Mouse (Mus musculus) hindbrain, embryonic 10.5 days (tissue): ENCODE measurements at regions not wholly inside any gene's neighbourhood (a gene's known extent, or its start where the extent isn't known, plus 50 kb on each side); places are given as distances from the start of the nearest gene placed in this dataset.

Experiments
- DNase-seq: peaks from one replicate; pipeline ENCODE4 v3.0.0-alpha.2; 2017; ENCODE audit warnings: low spot score
- H3K27ac ChIP-seq: fragments of 300-500 bp; sonication (generic); 2 replicates; pipeline ENCODE4 v1.5.1; 2016; ENCODE audit warnings: mild to moderate bottlenecking, moderate library complexity
- H3K27me3 ChIP-seq: fragments of 300-500 bp; sonication (generic); 2 replicates; pipeline ENCODE4 v1.6.1; 2016; ENCODE audit warnings: mild to moderate bottlenecking; ENCODE audit not compliant: poor library complexity, insufficient read depth, severe bottlenecking
- H3K36me3 ChIP-seq: fragments of 300-500 bp; sonication (generic); 2 replicates; pipeline ENCODE4 v1.6.1; 2016; ENCODE audit warnings: mild to moderate bottlenecking, moderate library complexity
- H3K4me1 ChIP-seq: fragments of 300-500 bp; sonication (generic); replicated peaks from 2 replicates; pipeline ENCODE4 v1.6.1; 2016; ENCODE audit warnings: mild to moderate bottlenecking
- H3K4me3 ChIP-seq: fragments of 300-500 bp; sonication (generic); 2 replicates; pipeline ENCODE4 v1.5.1; 2016; ENCODE audit warnings: mild to moderate bottlenecking, moderate library complexity
- H3K9me3 ChIP-seq: fragments of 300-500 bp; sonication (generic); 2 replicates; pipeline ENCODE4 v1.6.1; 2016; ENCODE audit warnings: mild to moderate bottlenecking, moderate library complexity
- WGBS: fragments of 180-500 bp; shearing (Covaris S2); methylation state at CpG from one replicate; pipeline ENCODE4 v1.1.7; 2016; 5-methylcytosine and 5-hydroxymethylcytosine counted together

DNA sequence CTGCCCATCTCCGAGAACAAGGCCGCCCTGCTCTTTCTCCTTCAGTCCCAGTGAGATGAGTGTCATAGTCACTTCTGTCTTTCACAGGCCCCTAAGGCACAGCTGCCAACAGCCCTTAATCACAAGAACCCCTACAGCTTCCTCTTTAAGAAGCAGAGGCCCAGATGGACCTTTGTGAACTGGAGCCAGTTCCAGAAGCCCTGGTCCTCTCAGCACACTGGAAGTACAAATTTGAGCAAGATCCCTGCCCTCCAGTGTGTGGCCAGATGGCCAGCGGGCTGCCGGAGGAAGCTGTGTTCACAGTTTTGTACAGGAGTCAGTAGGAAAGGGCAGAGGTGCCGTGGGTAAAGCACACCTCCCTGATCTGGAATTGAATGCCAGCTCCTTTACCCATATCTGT is 389.6 kb downstream of the Rps24 start:
- H3K4me3 ChIP-seq, result no peak overlapping the region
- peaks cover 22% of the 10 kb centered on the region for H3K4me1 ChIP-seq
- no peak for DNase-seq
- no peaks in the 10 kb centered on the region for H3K36me3 ChIP-seq
- H3K9me3 ChIP-seq, result no peaks in the 10 kb centered on the region
- peak overlapping the region; percentile 67 for H3K27ac ChIP-seq
- H3K27me3 ChIP-seq, result peaks cover 3% of the 10 kb centered on the region; the same call in 1 of the 2 replicates
- 80% methylated on average over 5 of the region's 5 CpGs for WGBS

DNA sequence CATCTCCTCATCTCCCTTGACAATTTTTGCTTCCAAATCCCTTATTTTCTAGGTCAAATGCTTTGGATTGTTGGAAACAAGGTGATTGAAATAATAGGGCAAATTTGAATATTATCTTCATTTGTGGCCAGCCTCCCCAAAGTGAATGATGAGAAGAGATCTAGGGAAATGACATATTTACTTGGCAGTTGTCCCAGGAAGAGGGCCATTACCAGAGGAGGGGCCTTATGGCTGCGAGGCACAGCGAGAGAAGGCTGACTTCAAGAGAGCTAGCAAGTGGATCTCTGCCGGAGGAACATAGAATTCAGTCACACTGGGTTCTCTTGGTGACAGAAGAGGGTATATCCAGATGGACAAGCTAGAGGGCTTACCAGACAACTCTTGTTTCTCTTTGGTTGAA is 390.9 kb downstream of the Rps24 start:
- Histone ChIP-seq H3K36me3 (no peaks in the 10 kb centered on the region), H3K4me3 (no peak overlapping the region), H3K27ac (no peak overlapping the region), H3K4me1 (peaks cover 20% of the 10 kb centered on the region), H3K27me3 (peaks cover 3% of the 10 kb centered on the region; the same call in 1 of the 2 replicates), H3K9me3 (no peaks in the 10 kb centered on the region)
- WGBS, result 89% methylated on average over 3 of the region's 3 CpGs
- DNase-seq, result no peak

DNA sequence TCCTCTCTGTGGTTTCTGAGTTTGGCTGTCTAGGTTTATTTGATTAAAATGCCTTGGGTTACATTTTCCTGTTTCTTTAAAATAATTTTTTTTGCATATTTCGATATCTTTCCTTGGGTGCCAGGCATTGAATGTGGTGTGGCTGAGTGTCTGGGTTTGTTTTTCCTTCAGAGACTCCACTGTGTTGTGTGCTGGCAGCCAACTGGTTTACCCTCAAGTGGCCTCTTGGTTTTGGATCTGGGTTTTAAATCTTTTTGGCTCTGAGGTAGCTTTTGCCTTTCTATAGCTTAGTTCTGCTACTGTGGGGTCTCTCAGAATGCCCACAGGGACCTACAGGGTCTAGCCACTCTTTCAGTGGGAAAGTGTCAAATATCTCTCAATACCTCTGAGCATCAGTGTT is 399.2 kb downstream of the Rps24 start:
- Histone ChIP-seq H3K9me3 (0 out of 2 replicates have a peak, but pooled peaks cover 3% of the 10 kb centered on the region), H3K27ac (no peak overlapping the region), H3K4me3 (no peak overlapping the region), H3K36me3 (no peaks in the 10 kb centered on the region), H3K27me3 (no peaks in the 10 kb centered on the region), H3K4me1 (0 out of 2 replicates have a peak, but pooled peaks cover 5% of the 10 kb centered on the region)
- WGBS, result 80% methylated on average over 1 of the region's 1 CpGs
- no peak for DNase-seq

DNA sequence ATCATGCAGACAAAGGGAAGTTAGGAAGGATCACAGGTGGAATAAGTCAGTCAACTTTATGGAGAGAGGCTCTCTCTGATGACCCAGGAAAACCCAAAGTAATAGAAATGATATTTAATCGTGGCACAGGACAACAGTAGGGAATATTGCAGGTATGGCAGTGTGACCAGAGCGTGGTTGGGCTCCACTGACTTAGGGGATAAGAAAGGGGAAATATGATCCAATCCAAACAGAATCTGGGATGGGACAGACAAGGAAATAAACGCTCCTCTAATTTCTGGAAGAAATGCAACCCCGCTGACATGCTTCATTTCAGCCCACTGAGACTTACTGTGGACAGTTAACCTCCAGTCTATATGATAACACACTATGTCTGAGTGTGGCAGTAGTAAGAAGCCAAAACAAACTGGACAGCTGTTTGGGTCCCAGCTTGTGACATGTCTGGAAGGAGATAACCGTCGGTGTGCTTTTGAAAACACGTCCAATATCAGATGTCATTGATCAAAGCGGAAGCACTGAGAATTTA is 400.0 kb downstream of the Rps24 start:
- no peak for DNase-seq
- H3K4me3 ChIP-seq, result no peak overlapping the region
- 0 out of 2 replicates have a peak, but pooled peaks cover 3% of the 10 kb centered on the region for H3K9me3 ChIP-seq
- WGBS, result 76% methylated on average over 8 of the region's 8 CpGs
- 0 out of 2 replicates have a peak, but pooled peaks cover 5% of the 10 kb centered on the region for H3K4me1 ChIP-seq
- no peaks in the 10 kb centered on the region for H3K27me3 ChIP-seq
- H3K27ac ChIP-seq, result no peak overlapping the region
- no peaks in the 10 kb centered on the region for H3K36me3 ChIP-seq

DNA sequence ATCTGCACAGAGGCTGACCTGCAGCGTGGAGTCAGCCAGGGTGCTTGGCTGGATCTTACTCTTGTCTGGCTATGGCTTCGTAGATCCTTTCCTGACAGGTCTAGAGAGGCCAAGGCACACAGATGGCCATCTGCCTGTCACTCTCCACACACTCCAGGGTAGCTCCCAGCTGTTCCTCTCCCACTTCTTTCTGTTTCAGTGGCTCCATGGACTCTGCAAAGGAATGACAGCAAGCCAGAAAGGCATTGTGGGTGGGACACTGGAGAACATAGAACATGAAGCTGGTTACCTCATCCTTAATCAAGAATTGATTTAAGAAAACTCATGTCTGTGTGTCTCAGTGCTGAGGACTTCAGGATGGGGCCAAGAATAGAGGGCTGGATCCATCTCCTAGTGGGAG is 403.9 kb downstream of the Rps24 start:
- 88% methylated on average over 2 of the region's 2 CpGs for WGBS

DNA sequence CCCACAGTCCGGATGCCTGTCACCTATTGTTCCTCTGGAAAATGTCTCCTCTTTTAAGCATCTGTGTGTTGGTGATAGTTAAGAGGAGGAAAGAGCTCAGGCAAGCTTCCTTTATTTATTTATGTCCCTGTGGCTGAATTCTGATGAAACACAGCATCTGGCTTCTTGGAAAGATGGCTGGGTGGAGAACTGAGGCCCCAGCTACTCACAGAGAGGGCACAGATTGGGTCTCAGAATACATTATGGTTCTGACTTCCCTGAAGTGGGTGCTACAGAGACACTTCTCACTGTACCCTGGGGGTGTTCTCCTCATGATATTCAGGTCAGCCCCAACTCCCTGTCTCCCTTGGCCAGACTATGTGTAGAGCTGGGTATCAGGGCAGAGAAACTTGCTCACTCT is 408.3 kb downstream of the Rps24 start:
- Histone ChIP-seq H3K36me3 (no peaks in the 10 kb centered on the region), H3K27me3 (no peaks in the 10 kb centered on the region), H3K4me3 (no peak overlapping the region), H3K27ac (no peak overlapping the region), H3K9me3 (no peaks in the 10 kb centered on the region), H3K4me1 (0 out of 2 replicates have a peak, but pooled peaks cover 5% of the 10 kb centered on the region)
- 72% methylated on average over 1 of the region's 1 CpGs for WGBS
- no peak for DNase-seq

More for the DNA sequence above, 403.9 kb downstream of the Rps24 start:
- H3K4me3 ChIP-seq, result no peak overlapping the region
- H3K36me3 ChIP-seq, result no peaks in the 10 kb centered on the region
- H3K9me3 ChIP-seq, result no peaks in the 10 kb centered on the region
- no peak for DNase-seq
- no peaks in the 10 kb centered on the region for H3K27me3 ChIP-seq
- H3K4me1 ChIP-seq, result 0 out of 2 replicates have a peak, but pooled peaks cover 5% of the 10 kb centered on the region
- H3K27ac ChIP-seq, result no peak overlapping the region

DNA sequence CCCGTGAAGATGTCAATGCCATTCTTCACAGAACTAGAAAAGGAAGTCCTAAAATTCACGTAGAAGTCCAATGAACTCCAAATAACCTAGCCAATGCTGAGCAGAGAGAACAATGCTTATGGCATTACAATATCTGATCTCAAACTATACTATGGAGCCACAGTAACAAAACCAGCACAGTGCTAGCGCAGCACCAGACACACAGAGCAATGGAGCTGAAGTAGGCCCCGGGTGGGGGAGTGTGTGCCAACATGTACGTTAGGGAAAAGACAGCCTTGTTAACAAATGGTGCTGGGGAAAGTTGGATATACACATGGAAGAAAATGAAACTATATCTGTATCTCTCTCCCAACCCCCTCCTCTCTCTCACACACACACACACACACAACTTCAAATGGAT is 409.8 kb downstream of the Rps24 start:
- Histone ChIP-seq H3K36me3 (no peaks in the 10 kb centered on the region), H3K27me3 (no peaks in the 10 kb centered on the region), H3K4me3 (no peak overlapping the region), H3K9me3 (no peaks in the 10 kb centered on the region), H3K4me1 (peaks cover 9% of the 10 kb centered on the region), H3K27ac (no peak overlapping the region)
- no peak for DNase-seq
- 91% methylated on average over 5 of the region's 5 CpGs for WGBS

DNA sequence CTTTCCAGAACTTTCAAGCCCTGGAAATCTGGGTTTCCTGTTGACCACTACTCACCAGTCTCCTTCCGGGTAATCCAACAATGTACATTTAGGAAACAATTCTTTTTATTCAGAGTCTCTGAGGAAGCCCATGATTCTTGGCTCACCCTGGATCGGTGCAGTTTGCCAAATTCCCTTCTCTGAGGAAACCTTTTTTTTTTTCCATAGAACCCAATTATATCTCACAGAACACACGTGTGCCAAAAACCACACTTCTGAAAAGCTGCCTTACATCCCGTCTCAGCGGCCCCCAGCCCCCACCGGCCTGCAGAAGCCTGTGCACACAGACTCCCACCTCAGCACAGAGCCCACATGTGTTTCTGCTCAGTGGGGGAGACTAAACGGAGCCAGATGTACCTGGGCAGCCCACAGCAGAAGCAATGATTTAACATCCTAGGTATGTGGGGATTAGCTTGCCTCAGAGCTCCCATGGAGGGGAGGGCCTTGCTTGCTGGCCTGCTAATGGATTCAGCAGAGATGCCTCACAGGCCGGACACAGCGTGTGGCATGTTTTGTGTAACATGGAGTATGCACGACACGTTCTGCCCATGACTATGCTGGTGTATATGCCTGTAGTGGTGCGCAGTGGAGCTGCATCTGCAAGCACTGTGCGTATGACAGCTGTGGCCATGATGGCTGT is 413.7 kb downstream of the Rps24 start:
- WGBS, result 70% methylated on average over 13 of the region's 13 CpGs
- H3K4me3 ChIP-seq, result no peak overlapping the region
- peak; percentile 55 for DNase-seq
- H3K27ac ChIP-seq, result peak overlapping the region; percentile 70
- H3K27me3 ChIP-seq, result no peaks in the 10 kb centered on the region
- H3K9me3 ChIP-seq, result no peaks in the 10 kb centered on the region
- H3K36me3 ChIP-seq, result no peaks in the 10 kb centered on the region
- H3K4me1 ChIP-seq, result peaks cover 25% of the 10 kb centered on the region

DNA sequence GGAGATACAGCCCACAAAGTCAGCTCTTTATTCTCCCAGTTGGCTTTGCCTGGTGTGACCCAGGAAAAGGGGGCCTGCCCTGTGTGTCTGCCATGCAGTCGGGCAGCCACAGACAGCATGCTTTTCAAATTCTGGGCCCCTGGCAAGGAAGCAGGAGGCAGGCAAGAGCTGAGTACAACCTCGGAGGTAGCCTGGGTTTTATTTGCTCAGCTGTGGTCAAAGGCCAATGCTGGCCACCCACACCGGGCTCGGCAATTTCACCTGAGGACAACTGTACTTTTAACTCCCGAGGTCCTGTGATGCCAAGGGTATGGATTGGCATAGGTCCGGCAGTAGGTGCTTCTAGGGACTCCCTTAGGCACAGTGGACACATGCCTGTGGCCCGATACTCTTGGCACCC is 414.8 kb downstream of the Rps24 start:
- DNase-seq, result no peak
- Histone ChIP-seq H3K36me3 (no peaks in the 10 kb centered on the region), H3K27ac (0 out of 2 replicates have a peak overlapping the region, but pooled peaks have one; percentile 50)

DNA sequence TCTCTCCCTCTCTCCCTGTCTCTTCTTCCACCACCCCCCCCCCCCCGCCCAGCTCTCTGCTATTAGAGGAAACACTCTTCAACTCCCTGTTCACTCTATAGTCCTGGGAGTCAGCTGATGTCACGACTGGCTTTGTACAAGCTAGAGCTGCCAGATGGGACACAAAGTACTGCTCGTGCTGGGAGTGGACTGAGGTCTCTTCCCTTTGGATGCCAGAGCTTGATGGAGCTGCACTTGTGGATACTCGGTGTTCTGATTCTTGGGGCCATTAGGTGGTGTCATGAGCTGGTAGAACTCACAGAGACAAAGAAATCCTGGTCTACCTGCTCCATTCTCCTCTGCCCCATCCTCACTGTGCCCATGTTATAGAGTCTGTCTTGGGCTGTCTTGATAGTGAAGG is 415.9 kb downstream of the Rps24 start:
- peak overlapping the region; percentile 68; the same call in 1 of the 2 replicates for H3K27ac ChIP-seq
- 0 out of 2 replicates have a peak, but pooled peaks cover 8% of the 10 kb centered on the region for H3K27me3 ChIP-seq
- no peak overlapping the region for H3K4me3 ChIP-seq
- H3K4me1 ChIP-seq, result peaks cover 27% of the 10 kb centered on the region
- no peaks in the 10 kb centered on the region for H3K9me3 ChIP-seq
- no peaks in the 10 kb centered on the region for H3K36me3 ChIP-seq
- DNase-seq, result peak; percentile 23
- 32% methylated on average over 4 of the region's 4 CpGs for WGBS

More for the DNA sequence above, 414.8 kb downstream of the Rps24 start:
- H3K4me3 ChIP-seq, result no peak overlapping the region
- H3K27me3 ChIP-seq, result no peaks in the 10 kb centered on the region
- no peaks in the 10 kb centered on the region for H3K9me3 ChIP-seq
- peaks cover 25% of the 10 kb centered on the region for H3K4me1 ChIP-seq
- WGBS, result 67% methylated on average over 7 of the region's 7 CpGs

DNA sequence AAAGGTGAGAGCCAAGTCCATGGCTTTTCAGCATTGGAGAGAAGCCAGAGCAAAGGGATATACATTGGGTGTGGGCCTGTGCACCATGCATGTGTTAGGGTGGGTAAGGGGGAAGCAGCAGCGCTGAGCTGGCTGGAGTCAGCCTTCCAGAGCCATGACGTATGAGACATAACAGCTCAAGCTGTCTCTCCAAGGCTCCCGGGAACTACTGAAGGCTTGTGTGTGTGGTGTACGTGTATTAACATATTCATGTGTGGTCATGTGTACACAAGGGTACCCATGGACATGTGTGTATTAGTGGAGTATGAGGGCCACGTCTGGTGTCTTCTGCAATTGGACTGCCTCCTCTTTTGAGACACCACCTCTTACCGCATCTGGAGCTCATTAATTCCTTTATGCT is 417.8 kb downstream of the Rps24 start:
- peaks cover 29% of the 10 kb centered on the region for H3K4me1 ChIP-seq

DNA sequence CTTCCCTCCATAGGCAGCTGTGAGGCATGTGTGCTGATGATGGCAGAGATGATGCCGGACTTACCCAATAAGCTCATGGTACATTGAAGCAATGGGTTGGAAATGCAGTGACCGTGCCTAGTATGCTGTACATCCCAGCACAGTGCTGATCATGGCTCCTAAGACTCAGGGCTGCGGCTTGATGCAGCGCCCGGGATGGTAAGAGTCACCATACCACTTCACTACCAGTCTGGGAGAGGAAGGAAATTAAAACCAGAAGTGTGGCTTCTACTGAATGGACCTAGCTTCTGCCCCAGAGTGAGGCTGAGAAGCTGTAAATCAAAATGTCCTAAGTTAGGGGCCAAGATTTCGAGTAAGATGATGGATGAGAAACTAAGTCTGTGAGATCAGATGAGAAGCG is 420.0 kb downstream of the Rps24 start:
- DNase-seq, result no peak
- 84% methylated on average over 7 of the region's 7 CpGs for WGBS

More for the DNA sequence above, 417.8 kb downstream of the Rps24 start:
- no peaks in the 10 kb centered on the region for H3K9me3 ChIP-seq
- no peak overlapping the region for H3K27ac ChIP-seq
- no peaks in the 10 kb centered on the region for H3K36me3 ChIP-seq
- peaks cover 8% of the 10 kb centered on the region; the same call in 1 of the 2 replicates for H3K27me3 ChIP-seq
- 86% methylated on average over 6 of the region's 6 CpGs for WGBS
- H3K4me3 ChIP-seq, result no peak overlapping the region
- DNase-seq, result no peak

DNA sequence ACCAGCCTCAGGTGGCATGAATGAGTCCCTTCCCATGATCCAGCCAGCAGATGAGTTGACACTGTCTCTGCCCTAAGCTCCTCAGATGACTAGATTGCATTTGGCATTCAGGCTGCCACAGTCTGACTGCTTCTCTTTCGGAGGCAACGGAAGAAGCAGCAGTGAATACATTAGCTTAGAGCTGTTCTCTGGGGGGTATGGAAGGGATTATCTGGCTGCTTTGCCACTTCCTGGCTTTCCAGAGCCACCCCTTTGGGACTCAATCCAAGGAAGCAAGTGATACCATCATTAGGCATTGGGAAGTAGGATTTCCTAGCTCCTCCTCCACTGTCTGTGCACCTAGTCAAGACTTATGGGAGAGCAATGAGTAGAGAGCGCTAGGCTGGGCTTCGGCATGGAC is 421.5 kb downstream of the Rps24 start:
- H3K4me3 ChIP-seq, result no peak overlapping the region
- H3K9me3 ChIP-seq, result no peaks in the 10 kb centered on the region
- 87% methylated on average over 4 of the region's 4 CpGs for WGBS
- H3K27me3 ChIP-seq, result peaks cover 14% of the 10 kb centered on the region; the same call in 1 of the 2 replicates
- no peak for DNase-seq
- no peaks in the 10 kb centered on the region for H3K36me3 ChIP-seq
- 0 out of 2 replicates have a peak, but pooled peaks cover 8% of the 10 kb centered on the region for H3K4me1 ChIP-seq
- no peak overlapping the region; the same call in 1 of the 2 replicates for H3K27ac ChIP-seq

More for the DNA sequence above, 420.0 kb downstream of the Rps24 start:
- Histone ChIP-seq H3K4me1 (peaks cover 18% of the 10 kb centered on the region; the same call in 1 of the 2 replicates), H3K9me3 (no peaks in the 10 kb centered on the region), H3K36me3 (no peaks in the 10 kb centered on the region), H3K27ac (peak overlapping the region; percentile 23; the same call in 1 of the 2 replicates), H3K4me3 (no peak overlapping the region), H3K27me3 (peaks cover 8% of the 10 kb centered on the region; the same call in 1 of the 2 replicates)
